Mouse (Mus musculus) G1E (cell line): ENCODE results near the gene 2310011J03Rik.

Source experiments
- CTCF ChIP-seq: IDR thresholded peaks from 2 replicates; pipeline ENCODE4 v1.5.1; 2012; ENCODE audit warnings: low read depth, low read length, inconsistent platforms, mixed read lengths
- GATA2 ChIP-seq: IDR thresholded peaks from 2 replicates; pipeline ENCODE4 v1.6.1; 2012; ENCODE audit warnings: low read depth, low read length, inconsistent platforms, borderline replicate concordance
- TAL1 ChIP-seq: conservative IDR thresholded peaks from 2 replicates; pipeline ENCODE4 v1.6.1; 2012; ENCODE audit warnings: low read depth, low read length, inconsistent platforms, mixed read lengths

GRCm38 (mm10) chr10:80299824-80300223 lies 20.5 kb downstream of the 2310011J03Rik start:
- TF ChIP-seq CTCF (no peak), GATA2 (no peak), TAL1 (no peak)
